Mouse (Mus musculus): ENCODE results near the gene Gm5475.

DNA sequence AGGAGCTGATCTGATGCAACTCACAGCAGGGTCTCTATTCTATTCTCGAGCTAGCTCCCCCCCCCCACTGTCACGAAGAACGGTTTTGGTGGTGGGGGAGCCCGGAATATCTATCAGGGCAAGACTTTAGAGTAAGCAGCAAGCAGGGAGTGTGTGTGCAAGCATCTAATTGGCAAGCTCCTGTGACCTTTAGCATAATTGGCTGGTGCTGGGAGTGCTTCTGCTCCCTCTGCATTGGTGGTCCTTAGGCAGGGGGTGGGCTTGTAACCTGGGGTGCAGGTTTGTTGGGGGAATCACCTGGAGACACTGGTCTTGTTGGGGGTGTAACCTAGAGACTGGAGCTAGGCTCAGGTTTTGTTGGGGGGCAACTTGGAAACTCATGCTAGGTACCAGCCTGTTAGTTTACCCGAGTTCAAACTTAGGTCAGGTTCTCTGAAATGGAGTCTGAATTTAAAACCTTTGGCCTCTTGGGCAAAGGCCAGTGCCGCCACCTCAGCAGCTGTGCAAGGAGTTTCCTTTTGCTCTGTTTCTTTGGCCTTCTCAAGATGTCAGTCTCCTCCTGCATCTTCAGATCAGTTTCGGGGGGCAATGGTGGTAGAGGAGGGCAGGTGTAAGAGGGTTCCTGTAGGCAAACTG, 34.5 kb downstream of the Gm5475 start:
- TF ChIP-seq UBTF (IDR thresholded peaks at IDR 0.05; ENCODE audit: low read depth, low read length) (no peak), POLR2A (IDR thresholded peaks at IDR 0.05; ENCODE audit: low read depth, low read length) (no peak), EP300 (IDR thresholded peaks at IDR 0.05; ENCODE audit: low read length) (no peak), USF1 (IDR thresholded peaks at IDR 0.05; ENCODE audit: low read depth, low read length) (no peak), USF2 (conservative IDR thresholded peaks at IDR 0.05; ENCODE audit: low read depth, low read length) (no peak), CTCF (conservative IDR thresholded peaks at IDR 0.05 in 1 of 2, IDR thresholded peaks at IDR 0.05 in 1 of 2; ENCODE audit: low read depth in 2 of 2, low read length in 2 of 2) (no peak), ETS1 (conservative IDR thresholded peaks at IDR 0.05; ENCODE audit: low read depth, low read length) (no peak), ZMIZ1 (IDR thresholded peaks at IDR 0.05; ENCODE audit: low read depth, low read length) (no peak)
